Mouse (Mus musculus) heart, postnatal 0 days (tissue): ENCODE results near the gene Ppil6. TPM values are rescaled to one million over a fixed set of nuclear protein-coding genes. Genes with fewer than 3 reads are reported as not detected.

Experiments
- ATAC-seq: fragments of 200-750 bp; cut with Nextera tagmentation; 2 replicates; pipeline ENCODE4 v1.8.0; 2017; ENCODE audit warnings: low read depth, moderate number of reproducible peaks, moderate library complexity; ENCODE audit not compliant: insufficient read depth
- DNase-seq: peaks from one replicate; pipeline ENCODE4 v3.0.0-alpha.2; 2016; ENCODE audit warnings: low spot score
- H3K27ac ChIP-seq: fragments of 300-500 bp; sonication (generic); 2 replicates; pipeline ENCODE4 v1.5.1; 2014; ENCODE audit warnings: low read depth, mild to moderate bottlenecking
- H3K27me3 ChIP-seq: fragments of 300-500 bp; sonication (generic); 2 replicates; pipeline ENCODE4 v1.6.1; 2014; ENCODE audit warnings: low read length, mixed read lengths; ENCODE audit not compliant: control insufficient read depth, insufficient read depth
- H3K36me3 ChIP-seq: fragments of 300-500 bp; sonication (generic); replicated peaks from 2 replicates; pipeline ENCODE4 v1.6.1; 2014; ENCODE audit warnings: low read length, mixed read lengths; ENCODE audit not compliant: control insufficient read depth, insufficient read depth
- H3K4me1 ChIP-seq: fragments of 300-500 bp; sonication (generic); 2 replicates; pipeline ENCODE4 v1.6.1; 2014; ENCODE audit warnings: antibody characterized with exemption; ENCODE audit not compliant: control insufficient read depth, insufficient read depth
- H3K4me2 ChIP-seq: fragments of 300-500 bp; sonication (generic); 2 replicates; pipeline ENCODE4 v1.6.1; 2014; ENCODE audit warnings: low read depth, mild to moderate bottlenecking, low read length, moderate library complexity
- H3K4me3 ChIP-seq: fragments of 300-500 bp; sonication (generic); 2 replicates; pipeline ENCODE4 v1.5.1; 2014; ENCODE audit warnings: low read depth, low read length
- H3K9ac ChIP-seq: fragments of 300-500 bp; sonication (generic); replicated peaks from 2 replicates; pipeline ENCODE4 v1.6.1; 2014; ENCODE audit warnings: low read depth, low read length, mixed read lengths
- H3K9me3 ChIP-seq: fragments of 300-500 bp; sonication (generic); replicated peaks from 2 replicates; pipeline ENCODE4 v1.6.1; 2016; ENCODE audit warnings: low read length; ENCODE audit not compliant: control insufficient read depth
- CTCF ChIP-seq: IDR thresholded peaks from 2 replicates; pipeline ENCODE4 v1.5.1; 2016; ENCODE audit warnings: antibody characterized with exemption, control low read depth, low read depth
- EP300 ChIP-seq: IDR thresholded peaks from 2 replicates; pipeline ENCODE4 v1.6.1; 2016; ENCODE audit warnings: antibody characterized with exemption, low read depth
- WGBS: fragments of 180-500 bp; shearing (Covaris S2); extraction: QIAGEN DNeasy Blood & Tissue Kit; methylation state at CpG from one replicate; pipeline ENCODE4 v1.1.7; 2014; 5-methylcytosine and 5-hydroxymethylcytosine counted together
- polyA plus RNA-seq: library from polyadenylated mRNA; unstranded; fragments of >200 nt; fragmentation: Nextera tagmentation; extraction: Ambion mirVana; gene quantifications from 2 replicates; pipeline ENCODE4 v1.2.1, GENCODE M21; 2015
- total RNA-seq: library from RNA; depleted of rRNA; stranded (reverse); fragments of >200 nt; gene quantifications from 2 replicates; pipeline ENCODE4 v1.2.3, GENCODE M21; 2014; ENCODE audit warnings: low replicate concordance

The Ppil6 gene
- total and polyA plus RNA-seq, 2 experiments from 2014 or later, result 5.9 TPM; not detected in 1

DNA sequence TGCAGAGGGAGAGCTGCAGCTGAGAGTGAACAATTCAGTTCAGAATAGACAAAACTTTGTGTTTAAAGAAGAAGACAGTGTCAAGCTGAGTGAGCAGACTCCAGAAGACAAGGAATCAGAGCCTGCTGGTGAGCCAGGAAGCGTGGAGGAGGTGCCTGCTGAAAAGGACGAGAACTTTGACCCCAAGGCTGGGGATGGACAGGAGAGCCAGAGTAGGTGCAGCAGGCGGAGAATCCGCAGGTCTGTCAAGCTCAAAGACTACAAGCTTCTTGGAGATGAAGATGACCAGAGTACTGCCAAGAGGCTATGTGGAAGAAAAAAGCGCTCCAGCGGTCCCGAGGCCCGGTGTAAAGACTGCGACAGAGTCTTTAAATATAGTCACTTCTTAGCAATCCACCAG lies 38.6 kb upstream of the Ppil6 start:
- H3K27ac ChIP-seq, result no peak overlapping the region
- peaks cover 17% of the 10 kb centered on the region for H3K36me3 ChIP-seq
- H3K9ac ChIP-seq, result no peak overlapping the region
- no peaks in the 10 kb centered on the region for H3K27me3 ChIP-seq
- DNase-seq (no peak), ATAC-seq (no peak)
- peaks cover 6% of the 10 kb centered on the region; the same call in 1 of the 2 replicates for H3K4me1 ChIP-seq
- no peaks in the 10 kb centered on the region for H3K9me3 ChIP-seq
- 88% methylated on average over 9 of the region's 9 CpGs for WGBS
- H3K4me2 ChIP-seq, result no peak overlapping the region
- TF ChIP-seq EP300 (no peak), CTCF (no peak)
- no peak overlapping the region for H3K4me3 ChIP-seq

- Histone ChIP-seq H3K9me3 (no peaks in the 10 kb centered on the region), H3K9ac (no peak overlapping the region), H3K4me2 (no peak overlapping the region), H3K36me3 (peaks cover 17% of the 10 kb centered on the region), H3K27me3 (no peaks in the 10 kb centered on the region), H3K27ac (no peak overlapping the region), H3K4me1 (peaks cover 8% of the 10 kb centered on the region; the same call in 1 of the 2 replicates), H3K4me3 (no peak overlapping the region)
- DNase-seq (no peak), ATAC-seq (no peak)
- 88% methylated on average over 3 of the region's 3 CpGs for WGBS
- TF ChIP-seq EP300 (no peak), CTCF (no peak)
These were observed 37.4 kb upstream of the Ppil6 start for GRCm38 (mm10) chr10:41452791-41453190.

DNA sequence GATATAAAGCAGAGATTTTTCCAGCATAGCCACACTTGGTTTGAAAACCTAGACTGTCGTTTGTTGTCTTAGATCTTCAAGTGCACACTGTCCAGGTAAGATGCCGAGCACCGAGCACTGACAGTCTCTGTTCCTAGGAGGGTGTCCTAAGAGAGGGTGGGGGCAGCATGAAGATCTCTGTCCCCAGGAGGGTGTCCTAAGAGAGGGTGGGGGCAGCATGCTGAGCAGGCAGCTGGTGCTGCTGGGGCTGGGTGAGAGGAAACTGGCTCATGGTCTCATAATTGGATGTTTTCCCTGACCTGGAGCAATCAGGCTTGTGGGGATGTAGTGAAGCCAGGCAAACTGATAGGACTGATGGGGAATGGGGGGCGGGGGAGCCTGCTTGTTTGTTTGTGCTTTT lies 30.2 kb upstream of the Ppil6 start:
- TF ChIP-seq EP300, result no peak
- no peak for TF ChIP-seq CTCF
- DNase-seq (no peak), ATAC-seq (no peak)
- 67% methylated on average over 4 of the region's 4 CpGs for WGBS
- H3K27me3 ChIP-seq, result no peaks in the 10 kb centered on the region
- H3K9me3 ChIP-seq, result no peaks in the 10 kb centered on the region
- peaks cover 42% of the 10 kb centered on the region for H3K36me3 ChIP-seq
- no peak overlapping the region for H3K4me2 ChIP-seq
- H3K9ac ChIP-seq, result no peak overlapping the region
- H3K4me1 ChIP-seq, result peaks cover 6% of the 10 kb centered on the region; the same call in 1 of the 2 replicates
- no peak overlapping the region for H3K27ac ChIP-seq
- no peak overlapping the region for H3K4me3 ChIP-seq

- H3K27me3 ChIP-seq, result no peaks in the 10 kb centered on the region
- DNase-seq (no peak), ATAC-seq (no peak)
- H3K9ac ChIP-seq, result no peak overlapping the region
- peaks cover 6% of the 10 kb centered on the region; the same call in 1 of the 2 replicates for H3K4me1 ChIP-seq
- TF ChIP-seq CTCF, result no peak
- TF ChIP-seq EP300, result no peak
- peaks cover 40% of the 10 kb centered on the region for H3K36me3 ChIP-seq
- no peak overlapping the region for H3K4me3 ChIP-seq
- H3K27ac ChIP-seq, result no peak overlapping the region
- 20% methylated on average over 2 of the region's 2 CpGs for WGBS
- H3K4me2 ChIP-seq, result no peak overlapping the region
- no peaks in the 10 kb centered on the region for H3K9me3 ChIP-seq
These were observed 29.7 kb upstream of the Ppil6 start for GRCm38 (mm10) chr10:41460501-41460900.

GRCm38 (mm10) chr10:41461057-41461722 lies 29.0 kb upstream of the Ppil6 start:
- H3K9me3 ChIP-seq, result no peaks in the 10 kb centered on the region
- H3K9ac ChIP-seq, result no peak overlapping the region
- no peak overlapping the region; the same call in 1 of the 2 replicates for H3K27ac ChIP-seq
- H3K27me3 ChIP-seq, result no peaks in the 10 kb centered on the region
- no peak overlapping the region for H3K4me2 ChIP-seq
- H3K4me1 ChIP-seq, result peaks cover 6% of the 10 kb centered on the region; the same call in 1 of the 2 replicates
- TF ChIP-seq CTCF, result no peak
- TF ChIP-seq EP300, result no peak
- peak; percentile 44; the same call in 1 of the 2 replicates for ATAC-seq
- peaks cover 33% of the 10 kb centered on the region for H3K36me3 ChIP-seq
- H3K4me3 ChIP-seq, result no peak overlapping the region
- no peak for DNase-seq
- WGBS, result 75% methylated on average over 3 of the region's 3 CpGs
